Mouse (Mus musculus): ENCODE results near the gene Rerg. TPM values are rescaled to one million over a fixed set of nuclear protein-coding genes. Genes with fewer than 3 reads are reported as not detected.

Gene Rerg
- polyA plus RNA-seq, 1 experiment from 2014 or later, result 3.6 TPM

- no peak for DNase-seq (ENCODE audit: low spot score)
- no peaks in the 10 kb centered on the region for H3K4me1 ChIP-seq
- H3K9me3 ChIP-seq, result 0 out of 2 replicates have a peak, but pooled peaks cover 2% of the 10 kb centered on the region
- H3K36me3 ChIP-seq (replicated peaks), result no peaks in the 10 kb centered on the region
- 83% methylated on average over 6 of the region's 6 CpGs for whole genome bisulfite sequencing
- no peak overlapping the region for H3K27ac ChIP-seq (replicated peaks)
- H3K27me3 ChIP-seq (replicated peaks; ENCODE audit: low read depth, poor library complexity, severe bottlenecking), result no peaks in the 10 kb centered on the region
- no peak overlapping the region for H3K4me3 ChIP-seq
These were observed 81.8 kb downstream of the Rerg start for GRCm38 (mm10) chr6:137088469-137088868.

- DNase-seq (ENCODE audit: low spot score), result no peak
- no peak overlapping the region for H3K4me3 ChIP-seq
- H3K9me3 ChIP-seq, result 0 out of 2 replicates have a peak, but pooled peaks cover 2% of the 10 kb centered on the region
- H3K27me3 ChIP-seq (replicated peaks; ENCODE audit: low read depth, poor library complexity, severe bottlenecking), result no peaks in the 10 kb centered on the region
- H3K36me3 ChIP-seq (replicated peaks), result no peaks in the 10 kb centered on the region
- no peaks in the 10 kb centered on the region for H3K4me1 ChIP-seq
- H3K27ac ChIP-seq (replicated peaks), result no peak overlapping the region
- 88% methylated on average over 5 of the region's 5 CpGs for WGBS
These were observed 82.3 kb downstream of the Rerg start for GRCm38 (mm10) chr6:137087956-137088355.

- no peaks in the 10 kb centered on the region for H3K27me3 ChIP-seq (replicated peaks; ENCODE audit: low read depth, poor library complexity, severe bottlenecking)
- no peaks in the 10 kb centered on the region for H3K4me1 ChIP-seq
- 84% methylated on average over 3 of the region's 3 CpGs for WGBS
- 0 out of 2 replicates have a peak, but pooled peaks cover 2% of the 10 kb centered on the region for H3K9me3 ChIP-seq
- H3K27ac ChIP-seq (replicated peaks), result no peak overlapping the region
- H3K36me3 ChIP-seq (replicated peaks), result no peaks in the 10 kb centered on the region
- DNase-seq (ENCODE audit: low spot score), result no peak
- H3K4me3 ChIP-seq, result no peak overlapping the region
These were observed 82.8 kb downstream of the Rerg start for GRCm38 (mm10) chr6:137087470-137087869.

- WGBS, result 69% methylated on average over 6 of the region's 6 CpGs
- no peak overlapping the region for H3K27ac ChIP-seq (replicated peaks)
- no peak for DNase-seq (ENCODE audit: low spot score)
- H3K27me3 ChIP-seq (replicated peaks; ENCODE audit: low read depth, poor library complexity, severe bottlenecking), result no peaks in the 10 kb centered on the region
- no peaks in the 10 kb centered on the region for H3K4me1 ChIP-seq
- H3K36me3 ChIP-seq (replicated peaks), result no peaks in the 10 kb centered on the region
- no peak overlapping the region for H3K4me3 ChIP-seq
- no peaks in the 10 kb centered on the region for H3K9me3 ChIP-seq
These were observed 90.6 kb downstream of the Rerg start for GRCm38 (mm10) chr6:137079701-137080100.

- Histone ChIP-seq H3K27ac (replicated peaks) (no peak overlapping the region), H3K4me1 (no peaks in the 10 kb centered on the region), H3K27me3 (replicated peaks; ENCODE audit: low read depth, poor library complexity, severe bottlenecking) (no peaks in the 10 kb centered on the region), H3K4me3 (no peak overlapping the region), H3K9me3 (no peaks in the 10 kb centered on the region), H3K36me3 (replicated peaks) (no peaks in the 10 kb centered on the region)
- WGBS, result 94% methylated on average over 13 of the region's 13 CpGs
- DNase-seq (ENCODE audit: low spot score), result no peak
These were observed 93.6 kb downstream of the Rerg start for GRCm38 (mm10) chr6:137076731-137077130.

GRCm38 (mm10) chr6:137076225-137076624 is 94.1 kb downstream of the Rerg start:
- Histone ChIP-seq H3K4me1 (no peaks in the 10 kb centered on the region), H3K9me3 (no peaks in the 10 kb centered on the region), H3K27ac (replicated peaks) (no peak overlapping the region), H3K4me3 (no peak overlapping the region), H3K36me3 (replicated peaks) (no peaks in the 10 kb centered on the region), H3K27me3 (replicated peaks; ENCODE audit: low read depth, poor library complexity, severe bottlenecking) (no peaks in the 10 kb centered on the region)
- WGBS, result 92% methylated on average over 6 of the region's 6 CpGs
- DNase-seq (ENCODE audit: low spot score), result no peak

GRCm38 (mm10) chr6:137072256-137072655 is 98.0 kb downstream of the Rerg start:
- Histone ChIP-seq H3K4me1 (no peaks in the 10 kb centered on the region), H3K4me3 (no peak overlapping the region), H3K36me3 (replicated peaks) (no peaks in the 10 kb centered on the region), H3K27me3 (replicated peaks; ENCODE audit: low read depth, poor library complexity, severe bottlenecking) (no peaks in the 10 kb centered on the region), H3K27ac (replicated peaks) (no peak overlapping the region), H3K9me3 (no peaks in the 10 kb centered on the region)
- 66% methylated on average over 8 of the region's 8 CpGs for WGBS
- DNase-seq (ENCODE audit: low spot score), result no peak

- Histone ChIP-seq H3K36me3 (replicated peaks) (no peaks in the 10 kb centered on the region), H3K4me1 (no peaks in the 10 kb centered on the region), H3K4me3 (no peak overlapping the region), H3K27ac (replicated peaks) (no peak overlapping the region), H3K27me3 (replicated peaks; ENCODE audit: low read depth, poor library complexity, severe bottlenecking) (no peaks in the 10 kb centered on the region), H3K9me3 (no peaks in the 10 kb centered on the region)
- 88% methylated on average over 9 of the region's 9 CpGs for WGBS
- no peak for DNase-seq (ENCODE audit: low spot score)
These were observed 98.8 kb downstream of the Rerg start for GRCm38 (mm10) chr6:137071466-137071865.

GRCm38 (mm10) chr6:137065506-137065905 is 104.8 kb downstream of the Rerg start:
- Histone ChIP-seq H3K4me1 (no peaks in the 10 kb centered on the region), H3K9me3 (no peaks in the 10 kb centered on the region), H3K36me3 (replicated peaks) (no peaks in the 10 kb centered on the region), H3K4me3 (no peak overlapping the region), H3K27me3 (replicated peaks; ENCODE audit: low read depth, poor library complexity, severe bottlenecking) (no peaks in the 10 kb centered on the region), H3K27ac (replicated peaks) (no peak overlapping the region)
- no peak for DNase-seq (ENCODE audit: low spot score)
- whole genome bisulfite sequencing, result 85% methylated on average over 7 of the region's 7 CpGs

GRCm38 (mm10) chr6:137064786-137065185 is 105.5 kb downstream of the Rerg start:
- H3K9me3 ChIP-seq, result no peaks in the 10 kb centered on the region
- H3K36me3 ChIP-seq (replicated peaks), result no peaks in the 10 kb centered on the region
- no peak overlapping the region for H3K4me3 ChIP-seq
- 94% methylated on average over 14 of the region's 14 CpGs for WGBS
- no peaks in the 10 kb centered on the region for H3K4me1 ChIP-seq
- no peak for DNase-seq (ENCODE audit: low spot score)
- H3K27me3 ChIP-seq (replicated peaks; ENCODE audit: low read depth, poor library complexity, severe bottlenecking), result no peaks in the 10 kb centered on the region
- H3K27ac ChIP-seq (replicated peaks), result no peak overlapping the region

- H3K27me3 ChIP-seq (replicated peaks; ENCODE audit: low read depth, poor library complexity, severe bottlenecking), result no peaks in the 10 kb centered on the region
- no peak overlapping the region for H3K4me3 ChIP-seq
- H3K27ac ChIP-seq (replicated peaks), result no peak overlapping the region
- H3K4me1 ChIP-seq, result no peaks in the 10 kb centered on the region
- no peak for DNase-seq (ENCODE audit: low spot score)
- WGBS, result 81% methylated on average over 10 of the region's 10 CpGs
- no peaks in the 10 kb centered on the region for H3K9me3 ChIP-seq
- no peaks in the 10 kb centered on the region for H3K36me3 ChIP-seq (replicated peaks)
These were observed 106.9 kb downstream of the Rerg start for GRCm38 (mm10) chr6:137063239-137063940.

- Histone ChIP-seq H3K4me1 (no peaks in the 10 kb centered on the region), H3K4me3 (no peak overlapping the region), H3K27ac (replicated peaks) (no peak overlapping the region), H3K9me3 (no peaks in the 10 kb centered on the region), H3K36me3 (replicated peaks) (no peaks in the 10 kb centered on the region), H3K27me3 (replicated peaks; ENCODE audit: low read depth, poor library complexity, severe bottlenecking) (no peaks in the 10 kb centered on the region)
- 87% methylated on average over 18 of the region's 18 CpGs for WGBS
- no peak for DNase-seq (ENCODE audit: low spot score)
These were observed 108.3 kb downstream of the Rerg start for GRCm38 (mm10) chr6:137061880-137062531.

GRCm38 (mm10) chr6:137060595-137060994 is 109.7 kb downstream of the Rerg start:
- 77% methylated on average over 5 of the region's 5 CpGs for WGBS
- H3K4me1 ChIP-seq, result no peaks in the 10 kb centered on the region
- H3K27ac ChIP-seq (replicated peaks), result no peak overlapping the region
- H3K36me3 ChIP-seq (replicated peaks), result no peaks in the 10 kb centered on the region
- no peaks in the 10 kb centered on the region for H3K27me3 ChIP-seq (replicated peaks; ENCODE audit: low read depth, poor library complexity, severe bottlenecking)
- H3K4me3 ChIP-seq, result no peak overlapping the region
- DNase-seq (ENCODE audit: low spot score), result no peak
- no peaks in the 10 kb centered on the region for H3K9me3 ChIP-seq
